Mouse (Mus musculus) forebrain, postnatal 0 days (tissue): Measurements from ENCODE around the gene Mynn. TPM values are rescaled to one million over a fixed set of nuclear protein-coding genes. Genes with fewer than 3 reads are reported as not detected.
"Not testable (repeated sequence)": the region's sequence is repeated elsewhere in the genome, so short reads cannot be mapped to it uniquely, and the experiment has no call there.

Experiments used
- ATAC-seq: fragments of 200-750 bp; cut with Nextera tagmentation; 2 replicates; pipeline ENCODE4 v1.8.0; 2017; ENCODE audit warnings: mild to moderate bottlenecking, moderate library complexity
- DNase-seq: peaks from one replicate; pipeline ENCODE4 v3.0.0-alpha.2; 2015
- H3K27ac ChIP-seq: fragments of 300-500 bp; sonication (generic); 2 replicates; pipeline ENCODE4 v1.5.1; 2014; ENCODE audit warnings: low read depth, mild to moderate bottlenecking, antibody characterized with exemption, low read length, moderate library complexity, mixed read lengths
- H3K27me3 ChIP-seq: fragments of 300-500 bp; sonication (generic); 2 replicates; pipeline ENCODE4 v1.6.1; 2014; ENCODE audit warnings: mild to moderate bottlenecking, low read length, mixed read lengths; ENCODE audit not compliant: insufficient read depth
- H3K36me3 ChIP-seq: fragments of 300-500 bp; sonication (generic); 2 replicates; pipeline ENCODE4 v1.6.1; 2014; ENCODE audit warnings: mild to moderate bottlenecking, moderate library complexity; ENCODE audit not compliant: insufficient read depth
- H3K4me1 ChIP-seq: fragments of 300-500 bp; sonication (generic); 2 replicates; pipeline ENCODE4 v1.6.1; 2014; ENCODE audit warnings: antibody characterized with exemption; ENCODE audit not compliant: insufficient read depth
- H3K4me2 ChIP-seq: fragments of 300-500 bp; sonication (generic); 2 replicates; pipeline ENCODE4 v1.6.1; 2014; ENCODE audit warnings: low read depth, mild to moderate bottlenecking, moderate library complexity
- H3K4me3 ChIP-seq: fragments of 300-500 bp; sonication (generic); 2 replicates; pipeline ENCODE4 v1.5.1; 2014; ENCODE audit warnings: low read depth, low read length, mixed read lengths
- H3K9ac ChIP-seq: fragments of 300-500 bp; sonication (generic); 2 replicates; pipeline ENCODE4 v1.6.1; 2014; ENCODE audit warnings: mild to moderate bottlenecking
- H3K9me3 ChIP-seq: fragments of 300-500 bp; sonication (generic); 2 replicates; pipeline ENCODE4 v1.6.1; 2016; ENCODE audit warnings: low read length
- CTCF ChIP-seq: sonication (generic); IDR thresholded peaks from 2 replicates; pipeline ENCODE4 v1.5.1; 2016; ENCODE audit warnings: antibody characterized with exemption, control low read depth, low read depth
- WGBS: fragments of 180-500 bp; shearing (Covaris S2); extraction: QIAGEN DNeasy Blood & Tissue Kit; methylation state at CpG from one replicate; pipeline ENCODE4 v1.1.7; 2014; 5-methylcytosine and 5-hydroxymethylcytosine counted together
- polyA plus RNA-seq: library from polyadenylated mRNA; unstranded; fragments of >200 nt; fragmentation: Nextera tagmentation; extraction: Ambion mirVana; gene quantifications from 2 replicates; pipeline ENCODE4 v1.2.1, GENCODE M21; 2015
- total RNA-seq: library from RNA; depleted of rRNA; stranded (reverse); fragments of >200 nt; gene quantifications from 2 replicates; pipeline ENCODE4 v1.2.3, GENCODE M21; 2014; rRNA removed

Gene Mynn
- total RNA-seq, result 28.0 and 31.0 TPM in 2 replicates
- 17.2 and 21.1 TPM in 2 replicates for polyA plus RNA-seq

DNA sequence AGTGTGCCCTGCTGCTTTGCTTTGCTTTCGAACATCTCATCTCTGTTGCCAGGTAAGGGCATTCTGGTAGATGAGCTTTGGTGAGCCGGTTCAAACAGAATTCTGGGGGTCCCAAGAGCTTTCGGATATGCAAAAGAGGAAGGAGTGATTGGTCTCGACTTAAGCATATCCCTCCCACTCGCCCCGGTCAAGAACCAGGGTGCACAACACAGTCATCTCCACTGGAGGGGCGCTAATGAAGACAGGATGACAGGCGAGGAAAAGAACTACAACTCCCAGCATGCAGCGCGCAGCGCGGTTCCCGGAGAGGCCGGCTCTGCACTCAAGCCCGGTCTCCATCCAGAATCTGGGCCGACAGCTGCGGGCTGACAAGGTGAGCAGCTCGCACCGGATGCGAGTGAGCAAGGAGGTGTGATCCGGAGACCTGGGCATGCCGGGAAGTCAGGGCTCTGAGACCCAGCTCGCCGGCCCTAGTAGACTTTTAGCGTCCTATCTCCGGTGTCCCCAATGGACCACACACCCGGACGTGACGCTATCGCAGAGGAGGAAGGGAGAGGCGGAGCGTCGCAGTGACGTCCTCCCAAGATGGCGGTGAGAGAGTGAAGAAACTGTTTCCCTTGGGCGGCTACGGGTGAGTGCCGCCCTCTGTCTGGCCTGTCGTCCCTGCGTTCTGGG lies at the start of gene Mynn:
TSS of gene Mynn (plus strand) at position 1 of the 675 bp plus-strand sequence.
- peak within 1 kb of the TSS; percentile 79 for H3K9ac ChIP-seq
- no peaks in the 10 kb centered on the region for H3K27me3 ChIP-seq
- peak; percentile 75 for TF ChIP-seq CTCF
- peak within 1 kb of the TSS; percentile 92 for H3K27ac ChIP-seq
- peak within 1 kb of the TSS; percentile 66 for H3K4me3 ChIP-seq
- H3K4me2 ChIP-seq, result peak within 1 kb of the TSS; percentile 80
- H3K4me1 ChIP-seq, result peaks cover 6% of the 10 kb centered on the region
- H3K36me3 ChIP-seq, result no peaks in the 10 kb centered on the region; the same call in none of the 2 replicates
- 3% methylated on average over 40 of the region's 40 CpGs for WGBS
- DNase-seq (peak; percentile 98), ATAC-seq (peak; percentile 97)
- H3K9me3 ChIP-seq, result no peaks in the 10 kb centered on the region

DNA sequence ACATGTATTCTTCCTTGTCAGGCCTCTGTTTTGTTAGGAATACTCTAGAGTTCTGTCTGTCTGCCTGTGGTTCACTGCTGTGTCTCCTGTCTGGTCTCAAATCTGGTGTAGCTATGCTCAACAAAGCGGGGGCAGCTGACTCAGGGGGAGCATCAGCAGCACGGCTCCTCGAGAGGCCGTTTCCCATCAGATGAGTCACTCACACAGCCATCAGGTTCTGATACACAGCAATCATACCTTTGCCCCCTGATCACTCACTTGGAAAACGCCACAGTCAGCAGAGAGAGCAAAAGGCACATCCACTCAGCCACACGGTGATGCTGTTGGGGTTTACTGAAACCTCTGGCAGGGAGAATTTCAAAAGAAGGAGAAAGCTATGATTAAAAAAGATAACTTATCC lies 48.1 kb upstream of the Mynn start:
- ATAC-seq, result no peak
- no peaks in the 10 kb centered on the region for H3K9me3 ChIP-seq
- no peak overlapping the region for H3K4me3 ChIP-seq
- H3K4me2 ChIP-seq, result no peak overlapping the region
- TF ChIP-seq CTCF, result no peak
- no peaks in the 10 kb centered on the region for H3K36me3 ChIP-seq
- no peak overlapping the region for H3K27ac ChIP-seq
- H3K9ac ChIP-seq, result no peak overlapping the region
- WGBS, result 76% methylated on average over 6 of the region's 6 CpGs
- H3K27me3 ChIP-seq, result no peaks in the 10 kb centered on the region
- no peak for DNase-seq
- no peaks in the 10 kb centered on the region for H3K4me1 ChIP-seq

GRCm38 (mm10) chr3:30560677-30561314 lies 41.1 kb upstream of the Mynn start:
- H3K4me1 ChIP-seq, result no peaks in the 10 kb centered on the region
- DNase-seq (peak; percentile 24), ATAC-seq (no peak)
- no peaks in the 10 kb centered on the region for H3K9me3 ChIP-seq
- TF ChIP-seq CTCF, result peak; percentile 63
- H3K36me3 ChIP-seq, result no peaks in the 10 kb centered on the region
- no peak overlapping the region for H3K9ac ChIP-seq
- H3K27ac ChIP-seq, result no peak overlapping the region
- no peak overlapping the region for H3K4me2 ChIP-seq
- H3K27me3 ChIP-seq, result no peaks in the 10 kb centered on the region
- 39% methylated on average over 6 of the region's 6 CpGs for WGBS
- no peak overlapping the region for H3K4me3 ChIP-seq

DNA sequence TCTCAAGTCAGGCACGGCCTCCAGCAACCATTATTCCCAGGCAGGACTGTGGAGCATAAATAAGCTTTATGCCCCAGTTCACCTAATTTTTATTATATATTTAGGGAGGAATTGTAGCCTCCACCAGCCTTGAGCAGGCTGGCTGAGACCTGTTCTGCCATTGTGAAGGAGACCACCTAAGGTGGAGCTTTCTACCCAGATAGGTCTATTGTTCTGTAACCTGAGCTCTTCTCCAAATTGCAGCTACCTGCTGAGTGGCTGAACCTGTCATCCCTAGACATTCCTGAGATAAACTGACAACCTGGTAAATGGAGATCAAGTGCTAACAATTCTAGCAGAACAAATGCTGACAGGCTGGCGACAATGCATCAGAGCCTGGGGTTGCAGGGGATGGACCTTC lies 35.5 kb upstream of the Mynn start:
- no CpG with 5 or more reads among the region's 2 CpGs for WGBS
- H3K4me2 ChIP-seq, H3K27me3 ChIP-seq, H3K9me3 ChIP-seq, H3K4me3 ChIP-seq, H3K36me3 ChIP-seq, ATAC-seq, H3K27ac ChIP-seq, H3K4me1 ChIP-seq, H3K9ac ChIP-seq, DNase-seq: not testable (repeated sequence)

- H3K9ac ChIP-seq, result no peak overlapping the region
- H3K27me3 ChIP-seq, result no peaks in the 10 kb centered on the region
- H3K9me3 ChIP-seq, result no peaks in the 10 kb centered on the region
- H3K36me3 ChIP-seq, result no peaks in the 10 kb centered on the region
- no peak overlapping the region for H3K27ac ChIP-seq
- DNase-seq (no peak), ATAC-seq (no peak)
- no peak overlapping the region for H3K4me3 ChIP-seq
- 8% methylated on average over 2 of the region's 2 CpGs for WGBS
- no peak overlapping the region for H3K4me2 ChIP-seq
- no peak for TF ChIP-seq CTCF
- no peaks in the 10 kb centered on the region for H3K4me1 ChIP-seq
These were observed 28.3 kb upstream of the Mynn start for GRCm38 (mm10) chr3:30573549-30573948.

GRCm38 (mm10) chr3:30588865-30589264 lies 13.0 kb upstream of the Mynn start:
- Histone ChIP-seq H3K4me3 (no peak overlapping the region), H3K27ac (no peak overlapping the region), H3K4me2 (no peak overlapping the region), H3K4me1 (no peaks in the 10 kb centered on the region), H3K27me3 (no peaks in the 10 kb centered on the region), H3K9me3 (no peaks in the 10 kb centered on the region), H3K9ac (no peak overlapping the region), H3K36me3 (no peaks in the 10 kb centered on the region)
- ATAC-seq (no peak), DNase-seq (no peak)
- no peak for TF ChIP-seq CTCF
- WGBS, result 79% methylated on average over 6 of the region's 6 CpGs

- no peaks in the 10 kb centered on the region for H3K4me1 ChIP-seq
- no peaks in the 10 kb centered on the region for H3K36me3 ChIP-seq
- H3K4me3 ChIP-seq, result no peak overlapping the region
- DNase-seq (peak; percentile 72), ATAC-seq (peak; percentile 49)
- TF ChIP-seq CTCF, result peak; percentile 83
- H3K9me3 ChIP-seq, result no peaks in the 10 kb centered on the region
- H3K4me2 ChIP-seq, result no peak overlapping the region
- H3K27me3 ChIP-seq, result no peaks in the 10 kb centered on the region
- H3K9ac ChIP-seq, result no peak overlapping the region
- 2% methylated on average over 2 of the region's 2 CpGs for WGBS
- H3K27ac ChIP-seq, result no peak overlapping the region
These were observed 9.4 kb upstream of the Mynn start for GRCm38 (mm10) chr3:30592418-30592853.
